Mouse (Mus musculus) stomach, postnatal 0 days (tissue): ENCODE results near the gene Cux1. TPM values are rescaled to one million over a fixed set of nuclear protein-coding genes. Genes with fewer than 3 reads are reported as not detected.
A peak's percentile ranks its signal among the peaks of the same experiment; 100 is the strongest.

Source experiments
- ATAC-seq: fragments of 200-750 bp; cut with Nextera tagmentation; 2 replicates; pipeline ENCODE4 v1.8.0; 2017; ENCODE audit not compliant: low FRiP score, low TSS enrichment
- DNase-seq: peaks from one replicate; pipeline ENCODE4 v3.0.0-alpha.2; 2016; ENCODE audit warnings: low spot score
- H3K27ac ChIP-seq: fragments of 300-500 bp; sonication (generic); replicated peaks from 2 replicates; pipeline ENCODE4 v1.5.1; 2014; ENCODE audit warnings: mild to moderate bottlenecking, control low read depth
- H3K27me3 ChIP-seq: fragments of 300-500 bp; sonication (generic); 2 replicates; pipeline ENCODE4 v1.6.1; 2014; ENCODE audit warnings: low read length; ENCODE audit not compliant: control insufficient read depth, insufficient read depth
- H3K36me3 ChIP-seq: fragments of 300-500 bp; sonication (generic); 2 replicates; pipeline ENCODE4 v1.6.1; 2014; ENCODE audit warnings: low read length, mixed read lengths; ENCODE audit not compliant: control insufficient read depth, insufficient read depth
- H3K4me1 ChIP-seq: fragments of 300-500 bp; sonication (generic); replicated peaks from 2 replicates; pipeline ENCODE4 v1.6.1; 2014; ENCODE audit warnings: antibody characterized with exemption; ENCODE audit not compliant: control insufficient read depth, insufficient read depth
- H3K4me2 ChIP-seq: fragments of 300-500 bp; sonication (generic); replicated peaks from 2 replicates; pipeline ENCODE4 v1.6.1; 2014; ENCODE audit warnings: low read depth, mild to moderate bottlenecking, control low read depth, moderate library complexity
- H3K4me3 ChIP-seq: fragments of 300-500 bp; sonication (generic); 2 replicates; pipeline ENCODE4 v1.5.1; 2014; ENCODE audit warnings: low read depth, low read length, control low read depth
- H3K9ac ChIP-seq: fragments of 300-500 bp; sonication (generic); 2 replicates; pipeline ENCODE4 v1.6.1; 2014; ENCODE audit warnings: mild to moderate bottlenecking, low read length, control low read depth, mixed read lengths
- H3K9me3 ChIP-seq: fragments of 300-500 bp; sonication (generic); 2 replicates; pipeline ENCODE4 v1.6.1; 2016; ENCODE audit warnings: low read length; ENCODE audit not compliant: control insufficient read depth
- CTCF ChIP-seq: IDR thresholded peaks from 2 replicates; pipeline ENCODE4 v1.5.1; 2016; ENCODE audit warnings: antibody characterized with exemption, low read depth, mild to moderate bottlenecking, moderate library complexity
- EP300 ChIP-seq: optimal IDR thresholded peaks from 2 replicates; pipeline ENCODE3; 2016; ENCODE audit warnings: antibody characterized with exemption
- WGBS: fragments of 180-500 bp; shearing (Covaris S2); extraction: QIAGEN DNeasy Blood & Tissue Kit; methylation state at CpG from one replicate; pipeline ENCODE4 v1.1.7; 2014; 5-methylcytosine and 5-hydroxymethylcytosine counted together
- polyA plus RNA-seq: library from polyadenylated mRNA; unstranded; fragments of >200 nt; fragmentation: Nextera tagmentation; extraction: Ambion mirVana; gene quantifications from 2 replicates; pipeline ENCODE4 v1.2.1, GENCODE M21; 2015

The Cux1 gene
- polyA plus RNA-seq, 1 experiment from 2014 or later = 33.7 TPM

- Histone ChIP-seq H3K9ac (no peak overlapping the region), H3K9me3 (no peaks in the 10 kb centered on the region), H3K4me1 (no peaks in the 10 kb centered on the region), H3K27ac (no peak overlapping the region), H3K4me2 (no peak overlapping the region), H3K4me3 (no peak overlapping the region), H3K27me3 (no peaks in the 10 kb centered on the region), H3K36me3 (peaks cover 7% of the 10 kb centered on the region; the same call in 1 of the 2 replicates)
- WGBS = 65% methylated on average over 6 of the region's 6 CpGs
- DNase-seq (no peak), ATAC-seq (no peak)
- TF ChIP-seq EP300 (no peak), CTCF (no peak)
Measured at GRCm38 (mm10) chr5:136354729-136355128, 212.6 kb downstream of the Cux1 start.

- TF ChIP-seq CTCF = no peak
- TF ChIP-seq EP300 = no peak
- H3K36me3 ChIP-seq = peaks cover 7% of the 10 kb centered on the region; the same call in 1 of the 2 replicates
Measured at GRCm38 (mm10) chr5:136353114-136353513, 214.2 kb downstream of the Cux1 start.

GRCm38 (mm10) chr5:136343156-136343890, 224.0 kb downstream of the Cux1 start:
- 88% methylated on average over 15 of the region's 15 CpGs for WGBS
- no peak for ATAC-seq

More at GRCm38 (mm10) chr5:136353114-136353513, 214.2 kb downstream of the Cux1 start:
- no peaks in the 10 kb centered on the region for H3K9me3 ChIP-seq
- H3K4me2 ChIP-seq = no peak overlapping the region
- H3K4me1 ChIP-seq = no peaks in the 10 kb centered on the region
- 61% methylated on average over 8 of the region's 8 CpGs for WGBS
- ATAC-seq (no peak), DNase-seq (no peak)
- no peaks in the 10 kb centered on the region for H3K27me3 ChIP-seq
- no peak overlapping the region for H3K4me3 ChIP-seq
- no peak overlapping the region for H3K9ac ChIP-seq
- H3K27ac ChIP-seq = no peak overlapping the region

GRCm38 (mm10) chr5:136336798-136337527, 230.3 kb downstream of the Cux1 start:
- Histone ChIP-seq H3K4me3 (no peak overlapping the region), H3K9ac (no peak overlapping the region), H3K9me3 (no peaks in the 10 kb centered on the region), H3K27ac (0 out of 2 replicates have a peak overlapping the region, but pooled peaks have one; percentile 8), H3K36me3 (peaks cover 4% of the 10 kb centered on the region; the same call in 1 of the 2 replicates), H3K4me2 (no peak overlapping the region), H3K27me3 (no peaks in the 10 kb centered on the region), H3K4me1 (no peaks in the 10 kb centered on the region)
- TF ChIP-seq CTCF = no peak
- TF ChIP-seq EP300 = no peak
- 52% methylated on average over 4 of the region's 4 CpGs for WGBS
- DNase-seq = peak; percentile 61
- ATAC-seq = peak; percentile 68

More at GRCm38 (mm10) chr5:136343156-136343890, 224.0 kb downstream of the Cux1 start:
- no peak for DNase-seq
- Histone ChIP-seq H3K27me3 (no peaks in the 10 kb centered on the region), H3K4me2 (no peak overlapping the region), H3K4me3 (no peak overlapping the region), H3K4me1 (no peaks in the 10 kb centered on the region), H3K27ac (no peak overlapping the region), H3K9me3 (no peaks in the 10 kb centered on the region), H3K36me3 (peaks cover 4% of the 10 kb centered on the region; the same call in 1 of the 2 replicates), H3K9ac (no peak overlapping the region)
- TF ChIP-seq CTCF = no peak
- TF ChIP-seq EP300 = no peak

GRCm38 (mm10) chr5:136335681-136336080, 231.6 kb downstream of the Cux1 start:
- Histone ChIP-seq H3K4me2 (no peak overlapping the region), H3K27me3 (no peaks in the 10 kb centered on the region), H3K9me3 (no peaks in the 10 kb centered on the region), H3K36me3 (peaks cover 4% of the 10 kb centered on the region; the same call in 1 of the 2 replicates), H3K4me1 (no peaks in the 10 kb centered on the region), H3K9ac (no peak overlapping the region), H3K4me3 (no peak overlapping the region), H3K27ac (no peak overlapping the region)
- TF ChIP-seq CTCF (no peak), EP300 (no peak)
- DNase-seq (no peak), ATAC-seq (no peak)
- WGBS = 90% methylated on average over 4 of the region's 4 CpGs
